Mouse (Mus musculus) ES-E14 (cell line): ENCODE measurements at regions not wholly inside any gene's neighbourhood (a gene's known extent, or its start where the extent isn't known, plus 50 kb on each side); places are given as distances from the start of the nearest gene placed in this dataset.

Experiments used
- DNase-seq: peaks from one replicate; pipeline ENCODE4 v3.0.0-alpha.2; 2013; ENCODE audit warnings: low read depth, low spot score
- H3K27ac ChIP-seq: 2 replicates; pipeline ENCODE4 v1.5.1; 2012; ENCODE audit warnings: low read depth, mild to moderate bottlenecking, low read length, moderate library complexity, mixed read lengths; ENCODE audit not compliant: poor library complexity, insufficient read depth, severe bottlenecking
- H3K36me3 ChIP-seq: 2 replicates; pipeline ENCODE4 v1.6.1; 2012; ENCODE audit warnings: mild to moderate bottlenecking, low read length, moderate library complexity, mixed read lengths; ENCODE audit not compliant: control insufficient read depth, poor library complexity, insufficient read depth, severe bottlenecking
- H3K4me1 ChIP-seq, 2 experiments: fragments of 150-350 bp in 1 of 2; sonication (generic) in 1 of 2; 2 replicates each; pipeline ENCODE4 v1.6.1; 2012; ENCODE audit warnings: low read length in 2 of 2, mild to moderate bottlenecking in 1 of 2, mixed read lengths in 1 of 2; ENCODE audit not compliant: control insufficient read depth in 2 of 2, insufficient read depth in 2 of 2, poor library complexity in 1 of 2
- H3K4me3 ChIP-seq, 2 experiments: fragments of 150-350 bp in 1 of 2; sonication (generic) in 1 of 2; 2 replicates each; pipeline ENCODE4 v1.5.1; 2012; ENCODE audit warnings: low read length in 2 of 2, low read depth in 1 of 2, mild to moderate bottlenecking in 1 of 2, mixed read lengths in 1 of 2; ENCODE audit not compliant: insufficient read depth in 1 of 2, poor library complexity in 1 of 2, severe bottlenecking in 1 of 2
- H3K9ac ChIP-seq: 2 replicates; pipeline ENCODE4 v1.6.1; 2012; ENCODE audit warnings: low read depth, mild to moderate bottlenecking, low read length, mixed read lengths; ENCODE audit not compliant: poor library complexity, insufficient read depth, severe bottlenecking
- H3K9me3 ChIP-seq: fragments of 150-350 bp; sonication (generic); 2 replicates; pipeline ENCODE4 v1.6.1; 2012; ENCODE audit warnings: low read depth, mild to moderate bottlenecking, low read length; ENCODE audit not compliant: control insufficient read depth, insufficient read depth
- CHD2 ChIP-seq: IDR thresholded peaks from 2 replicates; pipeline ENCODE4 v1.6.1; 2014; ENCODE audit warnings: mild to moderate bottlenecking, low read depth, low read length, inconsistent platforms
- HCFC1 ChIP-seq: IDR thresholded peaks from 2 replicates; pipeline ENCODE4 v1.6.1; 2012; ENCODE audit warnings: low read length, inconsistent platforms, borderline replicate concordance; ENCODE audit not compliant: insufficient read depth
- MAFK ChIP-seq: IDR thresholded peaks from 2 replicates; pipeline ENCODE4 v1.6.1; 2014; ENCODE audit warnings: mild to moderate bottlenecking, low read depth, low read length, inconsistent platforms; ENCODE audit not compliant: insufficient read depth
- ZC3H11A ChIP-seq: IDR thresholded peaks from 2 replicates; pipeline ENCODE4 v1.6.1; 2012; ENCODE audit warnings: low read depth, mild to moderate bottlenecking, inconsistent platforms, low read length, borderline replicate concordance
- ZNF384 ChIP-seq: IDR thresholded peaks from 2 replicates; pipeline ENCODE4 v1.6.1; 2012; ENCODE audit warnings: low read depth, low read length, inconsistent platforms
- in situ Hi-C, 2 experiments: fragments of 600-800 bp; cut with MboI; formaldehyde crosslinking; loops; one replicate each; pipeline ENCODE4 v1.15.1; 2025; ENCODE audit warnings: low sequenced_read_pairs in 2 of 2, inconsistent platforms in 1 of 2; ENCODE audit not compliant: unreplicated experiment in 2 of 2

DNA sequence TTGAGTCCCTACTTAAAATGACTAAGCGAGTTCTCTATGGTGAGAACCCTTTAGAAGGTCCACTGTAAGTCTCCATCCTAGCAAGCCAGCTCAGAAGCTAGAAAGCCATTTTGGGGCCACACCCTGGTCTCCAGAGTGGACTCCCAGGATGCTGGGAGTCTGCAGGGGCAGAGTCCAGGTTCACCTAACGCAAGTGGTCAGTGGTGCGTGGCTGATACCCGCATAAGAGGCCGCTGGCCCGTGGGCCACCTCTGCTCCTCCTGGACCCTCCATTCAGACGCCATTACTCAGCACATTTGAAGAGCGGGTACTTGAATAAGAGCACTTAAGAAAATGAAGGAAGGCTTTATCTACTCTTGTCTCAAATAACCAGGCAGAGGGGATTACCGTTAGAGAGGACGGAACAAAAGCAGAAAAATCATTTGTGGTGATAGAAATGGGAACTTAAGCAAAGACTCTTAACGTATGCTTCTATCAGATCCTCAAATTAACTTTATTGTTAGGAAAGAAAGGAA lies 504.4 kb downstream of the Irx1 start:
- Histone ChIP-seq H3K4me3 (peak overlapping the region in 1 of 2 experiments; percentile 32; a peak in 1 of 4 replicates), H3K4me1 (peaks cover 0 to 4% of the 10 kb centered on the region in 2 experiments; a peak in 1 of 4 replicates), H3K9ac (no peak overlapping the region), H3K36me3 (no peaks in the 10 kb centered on the region), H3K9me3 (no peaks in the 10 kb centered on the region), H3K27ac (no peak overlapping the region)
- no peak for TF ChIP-seq ZNF384
- no peak for TF ChIP-seq HCFC1
- peak; percentile 36; the same call in 1 of the 2 replicates for TF ChIP-seq MAFK
- TF ChIP-seq ZC3H11A, result no peak
- TF ChIP-seq CHD2, result no peak
- in situ Hi-C loops, result loop anchor here in 1 of 2 experiments (10.0 to 25.0 kb wide), 2 partner anchors 496 to 1103 kb away; no protein-coding TSS in a partner anchor
- DNase-seq, result no peak

DNA sequence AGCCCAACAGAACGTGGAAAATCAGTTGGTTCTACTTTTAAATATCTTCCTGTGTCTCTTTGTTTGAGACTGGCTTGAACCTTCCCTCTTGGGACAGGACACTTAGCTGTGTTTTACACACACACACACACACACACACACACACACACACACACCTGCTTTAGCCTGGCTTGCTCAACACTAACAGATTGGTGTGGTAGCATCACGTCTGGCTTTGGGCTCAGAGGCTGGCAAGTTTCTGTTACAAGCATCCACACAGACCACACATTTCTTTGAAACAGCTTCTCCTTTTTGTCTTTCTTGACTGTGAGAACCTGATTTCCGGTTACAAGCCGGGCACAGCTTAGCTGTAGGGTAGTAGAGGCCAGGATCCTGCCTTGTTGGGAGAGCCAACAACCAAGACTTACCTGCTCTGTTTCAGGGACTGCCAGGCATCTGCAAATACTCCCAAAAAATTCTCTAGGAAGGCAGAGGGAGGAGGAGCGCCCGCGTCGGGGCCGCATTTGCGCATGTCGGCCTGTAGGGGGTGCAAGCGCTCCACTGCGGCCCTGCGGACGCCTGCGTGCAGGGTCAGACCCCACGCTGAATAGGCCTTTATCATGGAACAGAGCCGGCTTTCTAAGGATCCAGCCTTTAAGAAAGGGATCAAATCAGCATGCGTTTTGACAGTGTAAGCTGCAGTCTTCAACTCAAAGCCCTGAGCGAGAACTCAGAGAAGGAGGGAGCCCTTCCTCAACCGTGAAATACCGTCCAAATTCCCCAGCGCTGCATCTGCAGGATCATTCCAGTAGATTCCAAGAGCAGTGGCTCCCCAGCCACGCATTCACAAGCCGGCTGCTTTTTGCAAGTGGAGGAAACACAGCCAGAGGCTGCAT lies 505.2 kb downstream of the Irx1 start:
- TF ChIP-seq MAFK (no peak), ZC3H11A (peak; percentile 81; the same call in 1 of the 2 replicates)

DNA sequence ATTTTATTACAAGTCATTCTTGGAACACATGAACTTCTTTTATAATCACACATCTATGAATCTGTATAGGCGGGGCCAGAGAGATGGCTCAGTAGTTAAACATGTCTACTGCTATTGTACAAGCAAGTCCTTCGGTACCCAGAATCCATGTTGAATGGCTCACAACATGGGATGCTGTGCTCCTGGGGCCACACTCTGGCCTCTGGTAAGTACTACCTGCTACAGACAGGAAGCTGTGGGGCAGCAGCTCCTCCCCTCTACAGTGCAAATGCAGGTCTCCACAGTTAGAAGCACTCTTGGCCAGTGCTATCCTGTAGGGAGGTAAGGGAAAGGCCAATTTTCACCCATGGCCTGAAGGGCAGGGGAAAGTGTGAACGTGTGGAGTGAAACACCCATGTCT lies 506.0 kb downstream of the Irx1 start:
- peaks cover 0 to 4% of the 10 kb centered on the region in 2 experiments; a peak in 1 of 4 replicates for H3K4me1 ChIP-seq
- H3K36me3 ChIP-seq, result no peaks in the 10 kb centered on the region
- H3K9ac ChIP-seq, result no peak overlapping the region
- DNase-seq, result no peak
- H3K4me3 ChIP-seq, result no peak overlapping the region
- no peak overlapping the region for H3K27ac ChIP-seq
- TF ChIP-seq MAFK (no peak), HCFC1 (no peak), ZNF384 (no peak), ZC3H11A (no peak), CHD2 (no peak)
- H3K9me3 ChIP-seq, result no peaks in the 10 kb centered on the region
- in situ Hi-C loops, result loop anchor here in 1 of 2 experiments (10.0 to 25.0 kb wide), 2 partner anchors 497 to 1105 kb away; no protein-coding TSS in a partner anchor

More for the DNA sequence above, 505.2 kb downstream of the Irx1 start:
- Histone ChIP-seq H3K4me1 (peaks cover 0 to 4% of the 10 kb centered on the region in 2 experiments; a peak in 1 of 4 replicates), H3K9me3 (no peaks in the 10 kb centered on the region), H3K4me3 (peak overlapping the region in 1 of 2 experiments; percentile 32; a peak in 1 of 4 replicates), H3K9ac (no peak overlapping the region), H3K27ac (no peak overlapping the region), H3K36me3 (no peaks in the 10 kb centered on the region)
- DNase-seq, result peak; percentile 58
- in situ Hi-C loops, result loop anchor here in 1 of 2 experiments (10.0 to 25.0 kb wide), 2 partner anchors 497 to 1104 kb away; no protein-coding TSS in a partner anchor

DNA sequence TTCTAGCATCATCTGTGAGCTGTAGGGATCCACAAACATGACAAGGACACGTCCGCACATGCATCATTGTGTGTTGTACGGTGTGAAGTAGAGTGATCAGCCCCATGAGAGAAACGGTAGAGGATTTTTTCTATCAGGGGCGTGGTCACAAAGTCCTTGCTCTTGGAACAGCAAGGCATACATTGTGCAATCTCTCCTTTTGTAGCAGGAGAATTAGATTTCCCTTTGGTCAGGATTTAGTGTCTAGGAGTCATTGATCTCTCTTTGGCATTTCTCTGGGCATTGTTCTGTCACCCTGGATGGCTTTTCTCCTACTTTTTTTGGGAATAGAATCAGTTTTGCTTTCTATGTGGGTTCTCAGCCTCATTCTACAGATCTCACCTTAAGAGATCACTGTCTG lies 511.3 kb downstream of the Irx1 start:
- in situ Hi-C loops, result loop anchor here in 1 of 2 experiments (10.0 to 25.0 kb wide), 2 partner anchors 503 to 1110 kb away; no protein-coding TSS in a partner anchor
- TF ChIP-seq MAFK (no peak), CHD2 (no peak), ZC3H11A (no peak), HCFC1 (no peak), ZNF384 (no peak)
- no peaks in the 10 kb centered on the region for H3K9me3 ChIP-seq
- no peak overlapping the region for H3K9ac ChIP-seq
- no peak for DNase-seq
- no peaks in the 10 kb centered on the region for H3K36me3 ChIP-seq
- H3K27ac ChIP-seq, result no peak overlapping the region
- no peaks in the 10 kb centered on the region for H3K4me1 ChIP-seq
- no peak overlapping the region for H3K4me3 ChIP-seq
